Mouse (Mus musculus): Measurements from ENCODE around the gene Erich2. TPM values are rescaled to one million over a fixed set of nuclear protein-coding genes. Genes with fewer than 3 reads are reported as not detected.
A peak's percentile ranks its signal among the peaks of the same experiment; 100 is the strongest.
"Not testable (repeated sequence)": the region's sequence is repeated elsewhere in the genome, so short reads cannot be mapped to it uniquely, and the experiment has no call there.

Gene Erich2
- polyA plus RNA-seq, 1 experiment: not detected

DNA sequence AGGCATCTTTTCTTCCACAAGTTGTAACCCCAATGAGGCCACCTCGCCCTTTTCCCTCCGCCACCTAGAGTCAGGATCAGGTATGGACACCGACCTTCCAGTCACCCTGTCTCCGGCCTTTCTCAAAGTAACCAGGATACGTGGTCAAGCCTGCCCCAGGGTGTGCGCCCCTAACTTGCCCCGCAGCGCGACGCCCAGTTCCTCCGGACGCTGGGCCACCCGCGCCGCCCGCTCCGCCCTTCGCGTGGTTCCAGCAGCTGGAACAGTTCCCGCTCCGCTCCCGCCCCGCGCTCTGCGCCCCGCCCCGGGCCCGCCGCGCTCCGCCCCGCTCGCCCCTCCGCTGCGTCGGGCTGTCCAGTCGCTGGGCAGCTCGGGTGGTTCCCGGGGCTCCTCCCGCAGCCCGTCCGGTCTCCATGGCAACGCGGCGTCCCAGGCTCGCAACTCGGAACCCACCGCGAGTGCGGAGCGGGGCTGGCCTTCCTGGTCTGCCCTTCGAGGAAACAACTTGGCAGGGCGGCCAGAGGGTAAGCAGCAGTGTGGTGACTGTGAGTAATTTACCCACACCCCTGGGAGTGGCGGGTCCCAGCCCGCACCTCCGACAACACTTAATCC, 508 bp downstream of the Erich2 start:
- H3K4me3 ChIP-seq (ENCODE audit: insufficient read depth, low read depth, low read length): peak overlapping the region; percentile 65
- peaks cover 9% of the 10 kb centered on the region for H3K4me1 ChIP-seq (ENCODE audit: control insufficient read depth, insufficient read depth, low read length)
- TF ChIP-seq CTCF (IDR thresholded peaks at IDR 0.05; ENCODE audit: insufficient read depth, low read depth, low read length): peak; percentile 52; the same call in 1 of the 2 replicates
- TF ChIP-seq POLR2A (IDR thresholded peaks at IDR 0.05; ENCODE audit: insufficient read depth, low read depth, low read length): no peak
- WGBS: under 1% methylated on average over 55 of the region's 56 CpGs
- H3K27ac ChIP-seq (ENCODE audit: insufficient read depth, low read depth, low read length): no peak overlapping the region

DNA sequence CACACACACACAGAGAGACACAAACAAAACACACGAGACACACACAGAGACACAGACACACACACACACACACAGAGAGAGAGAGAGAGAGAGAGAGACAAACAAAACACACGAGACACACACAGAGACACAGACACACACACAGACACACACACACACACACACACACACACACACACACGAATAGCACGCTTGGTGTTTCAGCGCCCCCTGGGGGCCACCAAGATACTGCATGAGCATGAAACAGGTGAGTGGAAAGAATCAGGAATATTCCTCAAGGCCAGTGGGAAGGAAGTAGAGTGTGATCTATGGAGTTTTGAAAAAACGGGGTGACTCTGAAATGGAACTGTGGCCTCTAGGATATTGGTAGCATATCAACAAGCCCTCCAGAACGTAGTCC, 29.7 kb downstream of the Erich2 start:
- 41% methylated on average over 6 of the region's 7 CpGs for WGBS
- not testable (repeated sequence) for H3K4me3 ChIP-seq (ENCODE audit: insufficient read depth, low read depth, low read length)

DNA sequence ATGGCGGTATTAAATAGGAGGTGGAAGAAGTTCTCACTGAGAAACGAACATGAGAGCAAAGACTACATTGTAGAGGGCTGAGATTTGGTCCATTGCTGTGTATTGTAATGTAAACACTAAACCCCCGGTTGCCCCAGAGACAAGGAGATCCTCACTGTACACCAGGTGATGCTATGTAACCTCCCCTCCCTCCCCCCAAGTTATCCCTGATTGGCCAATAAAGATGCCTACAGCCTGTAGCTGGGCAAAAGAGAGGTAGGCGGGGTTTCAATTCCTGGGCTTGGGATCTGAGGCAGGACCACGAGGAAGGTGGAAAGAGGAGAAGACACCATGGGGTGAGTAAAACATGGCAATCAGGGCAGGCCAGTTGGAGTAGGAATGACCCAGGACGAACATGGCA, 42.1 kb downstream of the Erich2 start:
- Histone ChIP-seq H3K27ac (ENCODE audit: insufficient read depth, low read depth, low read length) (no peak overlapping the region), H3K4me3 (ENCODE audit: insufficient read depth, low read depth, low read length) (no peak overlapping the region), H3K4me1 (ENCODE audit: control insufficient read depth, insufficient read depth, low read length) (peaks cover 1% of the 10 kb centered on the region)
- 70% methylated on average over 6 of the region's 6 CpGs for WGBS
- no peak for TF ChIP-seq POLR2A (IDR thresholded peaks at IDR 0.05; ENCODE audit: insufficient read depth, low read depth, low read length)
- TF ChIP-seq CTCF (IDR thresholded peaks at IDR 0.05; ENCODE audit: insufficient read depth, low read depth, low read length): no peak

More for the DNA sequence above, 29.7 kb downstream of the Erich2 start:
- not testable (repeated sequence) for H3K4me1 ChIP-seq (ENCODE audit: control insufficient read depth, insufficient read depth, low read length); H3K27ac ChIP-seq (ENCODE audit: insufficient read depth, low read depth, low read length)

DNA sequence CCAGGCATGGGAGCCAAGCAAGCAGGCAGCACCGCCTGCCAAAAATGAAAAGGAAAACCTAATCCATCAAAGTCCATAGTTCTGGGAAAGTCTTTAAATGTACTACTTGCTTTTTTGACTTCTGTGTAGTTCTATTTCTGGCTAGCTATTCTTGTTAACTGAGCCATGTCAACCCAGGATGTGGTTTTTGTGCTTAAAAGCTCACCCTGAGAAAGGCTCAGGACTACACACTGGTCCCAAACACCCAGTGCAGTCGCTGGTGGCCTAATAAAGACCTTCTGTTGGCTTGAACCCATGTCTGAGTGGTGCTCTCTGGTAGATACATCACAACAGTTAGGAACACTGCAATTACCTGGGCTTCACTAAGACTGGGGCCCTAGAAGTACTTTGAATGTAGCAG, 42.8 kb downstream of the Erich2 start:
- Histone ChIP-seq H3K4me1 (ENCODE audit: control insufficient read depth, insufficient read depth, low read length) (peaks cover 8% of the 10 kb centered on the region), H3K4me3 (ENCODE audit: insufficient read depth, low read depth, low read length) (no peak overlapping the region), H3K27ac (ENCODE audit: insufficient read depth, low read depth, low read length) (no peak overlapping the region)
- no peak for TF ChIP-seq POLR2A (IDR thresholded peaks at IDR 0.05; ENCODE audit: insufficient read depth, low read depth, low read length)
- no peak for TF ChIP-seq CTCF (IDR thresholded peaks at IDR 0.05; ENCODE audit: insufficient read depth, low read depth, low read length)
- WGBS: 86% methylated on average over 2 of the region's 2 CpGs

DNA sequence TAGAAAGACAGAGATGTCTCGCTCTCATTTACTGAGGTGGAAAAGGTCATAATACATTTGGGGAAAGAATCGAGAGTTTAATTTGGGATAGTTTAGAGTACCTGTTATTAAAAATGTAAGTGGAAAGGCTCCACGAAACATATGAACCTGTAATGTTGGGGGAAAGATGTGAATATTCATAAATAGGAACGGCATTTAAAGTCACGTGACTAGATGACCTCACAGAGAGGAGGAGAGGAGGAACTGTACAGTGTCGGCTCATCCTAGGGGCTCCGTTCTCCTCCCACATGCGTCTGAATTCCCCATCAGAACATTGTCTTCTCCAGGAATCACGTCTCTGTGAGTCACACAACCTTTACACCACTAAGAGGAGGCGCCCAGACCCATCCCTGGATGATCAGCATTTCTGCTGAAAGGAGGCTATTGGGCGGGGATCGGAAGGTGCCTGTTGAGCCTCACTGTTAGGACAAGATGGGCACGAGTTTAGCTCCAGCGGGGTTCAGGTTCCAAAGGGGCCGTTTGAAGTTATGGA, 43.5 kb downstream of the Erich2 start:
- Histone ChIP-seq H3K4me3 (ENCODE audit: insufficient read depth, low read depth, low read length) (no peak overlapping the region), H3K27ac (ENCODE audit: insufficient read depth, low read depth, low read length) (no peak overlapping the region), H3K4me1 (ENCODE audit: control insufficient read depth, insufficient read depth, low read length) (peaks cover 10% of the 10 kb centered on the region)
- TF ChIP-seq POLR2A (IDR thresholded peaks at IDR 0.05; ENCODE audit: insufficient read depth, low read depth, low read length) (no peak), CTCF (IDR thresholded peaks at IDR 0.05; ENCODE audit: insufficient read depth, low read depth, low read length) (no peak)
- WGBS: 71% methylated on average over 15 of the region's 15 CpGs

DNA sequence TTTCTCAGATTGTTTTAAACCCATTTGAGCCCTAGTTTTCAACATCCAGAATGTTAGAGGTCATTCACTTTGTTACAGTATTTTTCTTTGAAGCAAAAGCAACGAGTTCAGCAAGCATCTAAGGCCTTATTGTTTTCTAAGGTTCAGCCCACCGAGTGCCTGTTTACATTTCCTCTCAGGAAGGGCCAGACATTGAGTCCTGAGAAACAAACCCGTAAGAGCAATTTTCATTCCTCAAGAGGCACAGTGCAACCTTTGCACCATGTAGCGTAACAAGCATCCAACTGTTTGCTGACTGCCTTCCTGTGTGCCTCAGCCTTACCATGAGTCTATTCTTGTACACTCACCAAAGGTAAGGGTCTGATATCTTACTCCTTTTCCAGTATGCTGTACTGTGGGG, 44.2 kb downstream of the Erich2 start, which contains the start of gene Gad1:
Gene Gad1, plus strand, starts transcription at position 301 of the 400 bp plus-strand sequence.
- H3K4me3 ChIP-seq (ENCODE audit: insufficient read depth, low read depth, low read length): no peak within 1 kb of the TSS
- TF ChIP-seq POLR2A (IDR thresholded peaks at IDR 0.05; ENCODE audit: insufficient read depth, low read depth, low read length) (no peak), CTCF (IDR thresholded peaks at IDR 0.05; ENCODE audit: insufficient read depth, low read depth, low read length) (no peak)
- H3K4me1 ChIP-seq (ENCODE audit: control insufficient read depth, insufficient read depth, low read length): peaks cover 10% of the 10 kb centered on the region
- WGBS: 57% methylated on average over 4 of the region's 4 CpGs
- no peak within 1 kb of the TSS for H3K27ac ChIP-seq (ENCODE audit: insufficient read depth, low read depth, low read length)

DNA sequence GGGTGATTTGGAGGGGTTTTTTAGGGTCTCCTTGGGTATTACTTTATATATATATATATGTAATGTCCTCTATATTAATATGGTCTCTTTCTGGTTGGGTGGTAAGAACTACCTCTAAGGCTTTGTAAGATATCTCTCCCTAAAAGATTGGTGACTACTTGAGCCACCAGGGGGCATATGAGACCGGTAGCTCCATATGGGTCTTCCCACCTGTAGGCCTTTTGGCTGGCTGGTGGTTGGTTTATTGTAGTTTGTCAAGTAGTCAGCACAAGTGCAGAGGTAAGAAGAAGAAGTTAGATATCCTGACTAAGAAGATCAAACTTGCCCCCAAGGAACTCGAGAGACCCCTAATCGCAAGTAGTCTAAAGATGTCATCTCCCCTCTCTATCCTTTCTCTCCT, 45.2 kb downstream of the Erich2 start:
- H3K4me1 ChIP-seq (ENCODE audit: control insufficient read depth, insufficient read depth, low read length): peaks cover 11% of the 10 kb centered on the region
- WGBS: 85% methylated on average over 3 of the region's 3 CpGs
- no peak for TF ChIP-seq CTCF (IDR thresholded peaks at IDR 0.05; ENCODE audit: insufficient read depth, low read depth, low read length)
- H3K4me3 ChIP-seq (ENCODE audit: insufficient read depth, low read depth, low read length): no peak overlapping the region
- H3K27ac ChIP-seq (ENCODE audit: insufficient read depth, low read depth, low read length): no peak overlapping the region

DNA sequence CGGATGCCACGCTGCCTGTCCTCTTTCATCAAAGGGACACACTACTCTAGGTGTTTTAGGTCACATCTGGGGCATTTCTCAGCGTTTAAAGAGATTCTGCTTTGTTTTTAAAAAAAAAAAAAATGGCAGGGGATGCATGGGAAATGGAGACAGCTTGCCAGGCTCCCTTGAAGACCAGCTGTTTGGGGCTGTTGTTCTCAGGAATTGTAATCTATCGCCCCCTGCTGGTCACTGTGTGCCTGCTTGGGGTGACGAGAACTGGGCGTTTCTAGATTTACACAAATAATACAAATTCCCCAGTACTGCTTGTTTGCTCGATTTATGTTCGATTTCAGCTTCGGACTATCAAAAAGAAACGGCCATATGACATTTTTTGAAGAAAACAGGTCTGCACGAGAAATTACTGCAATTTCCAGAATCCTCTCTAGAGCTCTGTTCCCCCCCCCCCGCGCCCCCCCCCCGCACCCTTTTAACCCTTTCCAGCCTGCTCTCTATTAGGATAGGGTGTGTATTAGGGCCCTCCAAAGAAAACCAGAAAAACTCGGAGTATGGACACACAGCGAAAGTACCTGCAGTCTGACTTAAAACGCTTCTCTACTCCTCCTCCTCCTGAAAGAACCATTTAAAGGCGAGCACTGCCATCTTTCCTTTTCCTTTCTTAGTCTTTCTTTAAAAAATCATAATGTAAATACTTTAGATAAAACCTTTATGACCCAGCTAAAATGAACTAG, 49.7 kb downstream of the Erich2 start:
- H3K4me1 ChIP-seq (ENCODE audit: control insufficient read depth, insufficient read depth, low read length): peaks cover 19% of the 10 kb centered on the region
- no peak overlapping the region for H3K4me3 ChIP-seq (ENCODE audit: insufficient read depth, low read depth, low read length)
- H3K27ac ChIP-seq (ENCODE audit: insufficient read depth, low read depth, low read length): peak overlapping the region; percentile 90
- 5% methylated on average over 18 of the region's 18 CpGs for WGBS
- TF ChIP-seq POLR2A (IDR thresholded peaks at IDR 0.05; ENCODE audit: insufficient read depth, low read depth, low read length) (no peak), CTCF (IDR thresholded peaks at IDR 0.05; ENCODE audit: insufficient read depth, low read depth, low read length) (peak; percentile 65; the same call in 1 of the 2 replicates)

DNA sequence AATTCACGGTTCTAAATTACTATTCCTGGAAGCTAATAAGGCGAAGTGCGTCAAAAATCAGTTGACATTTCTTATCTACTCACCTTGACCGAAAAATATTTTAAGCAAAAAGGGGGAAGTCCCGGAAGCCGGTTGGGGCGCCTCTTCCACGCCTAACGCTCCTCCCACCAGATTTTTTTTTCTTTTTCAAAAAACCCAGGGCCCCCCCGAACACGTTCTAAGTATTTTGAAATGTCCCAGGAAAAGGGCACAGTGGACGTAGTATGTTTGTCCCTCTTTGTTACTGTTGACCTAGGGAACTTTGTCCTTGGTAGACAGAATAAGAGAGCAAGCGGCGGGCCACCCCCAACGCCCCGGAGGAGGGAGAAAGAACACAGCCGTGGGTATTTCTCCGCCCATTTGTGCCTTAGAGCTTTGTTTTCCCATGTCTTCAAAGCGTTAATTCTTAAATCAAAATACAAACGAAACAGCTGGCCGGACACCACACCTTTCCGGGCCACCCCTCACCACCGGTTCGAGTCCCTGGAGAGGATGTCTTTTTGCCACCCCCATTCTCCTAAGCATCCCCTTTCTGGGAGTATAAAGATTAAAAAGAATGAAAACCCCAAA, 50.3 kb downstream of the Erich2 start:
- peak overlapping the region; percentile 37 for H3K4me3 ChIP-seq (ENCODE audit: insufficient read depth, low read depth, low read length)
- peak overlapping the region; percentile 90 for H3K27ac ChIP-seq (ENCODE audit: insufficient read depth, low read depth, low read length)

More for the DNA sequence above, 50.3 kb downstream of the Erich2 start:
- H3K4me1 ChIP-seq (ENCODE audit: control insufficient read depth, insufficient read depth, low read length): peaks cover 19% of the 10 kb centered on the region
- TF ChIP-seq POLR2A (IDR thresholded peaks at IDR 0.05; ENCODE audit: insufficient read depth, low read depth, low read length) (no peak), CTCF (IDR thresholded peaks at IDR 0.05; ENCODE audit: insufficient read depth, low read depth, low read length) (no peak)
- WGBS: 9% methylated on average over 24 of the region's 24 CpGs

Measured in olfactory bulb, adult 2 months (tissue).